Mouse (Mus musculus) ovary, postnatal 36 days (tissue): ENCODE data around the gene Scd2.
"Not testable (repeated sequence)": the region's sequence is repeated elsewhere in the genome, so short reads cannot be mapped to it uniquely, and the experiment has no call there.

Experiments used
- DNase-seq: peaks from one replicate; pipeline ENCODE4 v3.0.0; 2022; ENCODE audit warnings: low spot score, mixed read lengths

The Scd2 gene

DNA sequence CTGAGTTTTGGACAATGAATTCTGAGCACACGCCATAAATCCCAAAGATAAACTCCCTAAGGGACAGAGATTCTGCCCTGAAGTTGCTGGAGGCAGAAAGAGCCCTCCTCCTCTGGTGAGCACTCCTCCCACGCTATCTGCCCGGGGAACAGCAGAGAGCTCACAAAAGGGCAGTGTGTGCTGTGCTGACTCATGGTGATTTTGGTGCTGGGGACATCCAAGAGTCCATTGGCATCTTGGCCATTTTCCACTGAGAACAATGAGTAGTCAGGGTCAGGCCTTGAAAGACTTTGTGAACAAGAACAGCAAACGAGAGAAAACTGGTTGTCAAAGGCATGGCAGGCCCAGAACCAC lies 18.5 kb downstream of the Scd2 start:
- DNase-seq = no peak

- no peak for DNase-seq
Measured at GRCm38 (mm10) chr19:44313066-44313465, 19.6 kb downstream of the Scd2 start.

GRCm38 (mm10) chr19:44314327-44314759 lies 20.9 kb downstream of the Scd2 start:
- DNase-seq = peak; percentile 83

DNA sequence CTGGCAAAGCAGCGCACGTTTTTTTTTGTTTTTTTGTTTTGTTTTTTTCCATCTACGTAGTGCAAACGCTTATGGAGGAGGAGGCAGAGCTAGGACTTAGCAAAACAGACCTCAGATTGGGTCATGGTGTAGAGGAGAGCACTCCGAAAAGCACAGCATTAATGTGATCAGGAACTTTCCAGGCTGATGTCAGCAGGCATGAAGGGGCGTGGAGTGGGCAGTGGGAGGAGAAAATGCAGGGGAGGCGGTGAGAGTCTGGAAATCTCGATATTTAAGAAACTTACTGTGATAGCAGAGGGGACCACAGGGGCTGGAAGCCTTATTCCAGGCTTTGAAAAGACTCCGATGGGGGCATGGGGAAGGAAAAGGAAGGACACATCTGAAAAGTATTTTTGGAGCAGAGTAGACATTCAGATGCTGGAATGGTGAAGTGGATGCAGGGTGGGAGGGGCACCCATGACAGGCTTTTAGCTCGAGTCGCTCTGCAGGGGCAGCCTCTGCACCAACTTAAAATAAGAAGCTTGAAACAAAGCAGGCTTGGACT lies 21.5 kb downstream of the Scd2 start:
- DNase-seq = peak; percentile 62

GRCm38 (mm10) chr19:44316752-44317315 lies 23.4 kb downstream of the Scd2 start:
- DNase-seq = no peak

DNA sequence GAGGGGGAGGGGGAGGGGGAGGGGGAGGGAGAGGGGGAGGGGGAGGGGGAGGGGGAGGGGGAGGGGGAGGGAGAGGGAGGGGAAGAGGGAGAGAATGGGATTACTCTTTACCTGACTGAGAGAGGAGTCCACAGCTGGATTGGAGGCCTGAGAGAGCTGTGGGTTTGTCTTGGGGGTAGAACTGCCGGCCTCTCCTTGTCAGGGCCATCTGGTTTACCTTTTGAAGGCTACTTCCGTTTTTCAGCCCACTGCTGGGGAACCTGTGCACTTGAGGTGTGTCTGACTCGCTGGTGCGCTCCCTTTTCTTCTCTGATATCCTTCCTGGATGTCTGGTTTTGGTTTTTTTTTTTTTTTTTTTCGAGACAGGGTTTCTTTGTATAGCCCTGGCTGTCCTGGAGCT lies 23.9 kb downstream of the Scd2 start:
- no peak for DNase-seq

- no peak for DNase-seq
Measured at GRCm38 (mm10) chr19:44318545-44318944, 25.1 kb downstream of the Scd2 start.

GRCm38 (mm10) chr19:44320316-44320715 lies 26.8 kb downstream of the Scd2 start:
- no peak for DNase-seq

- no peak for DNase-seq
Measured at GRCm38 (mm10) chr19:44321201-44321600, 27.7 kb downstream of the Scd2 start.

DNA sequence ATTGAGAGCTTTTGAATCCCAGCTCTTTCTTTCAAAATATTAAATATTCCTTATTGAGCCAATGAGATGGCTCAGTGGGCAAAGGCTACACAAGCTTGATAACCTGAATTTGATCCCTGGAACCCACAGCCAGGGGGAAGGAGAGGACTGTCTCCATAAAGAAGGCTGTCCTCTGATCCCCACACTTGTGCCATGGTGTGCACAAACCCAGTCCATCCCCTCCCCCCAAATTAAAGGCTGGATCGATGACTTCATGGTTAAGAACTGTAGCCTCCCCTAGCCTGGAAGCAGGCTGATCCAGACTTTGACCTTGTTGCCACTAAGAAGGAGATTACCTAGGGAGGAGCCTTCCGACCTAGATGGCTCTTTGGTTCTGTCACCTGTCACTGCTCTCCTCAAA lies 28.2 kb downstream of the Scd2 start:
- DNase-seq = no peak

GRCm38 (mm10) chr19:44329566-44329965 lies 36.1 kb downstream of the Scd2 start:
- no peak for DNase-seq

DNA sequence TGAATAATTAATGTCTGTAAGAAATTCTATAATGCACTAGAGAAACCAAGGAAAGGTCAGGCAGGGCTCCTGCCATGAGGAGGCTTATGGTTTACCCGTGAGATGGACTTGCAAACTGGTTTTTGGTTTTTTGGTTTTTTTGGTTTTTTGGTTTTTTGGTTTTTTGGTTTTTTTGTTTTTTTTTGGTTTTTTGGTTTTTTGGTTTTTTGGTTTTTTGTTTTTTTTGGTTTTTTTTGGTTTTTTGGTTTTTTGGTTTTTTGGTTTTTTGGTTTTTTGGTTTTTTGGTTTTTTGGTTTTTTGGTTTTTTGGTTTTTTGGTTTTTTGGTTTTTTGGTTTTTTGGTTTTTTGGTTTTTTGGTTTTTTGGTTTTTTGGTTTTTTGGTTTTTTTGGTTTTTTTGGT lies 37.7 kb downstream of the Scd2 start:
- DNase-seq = not testable (repeated sequence)

DNA sequence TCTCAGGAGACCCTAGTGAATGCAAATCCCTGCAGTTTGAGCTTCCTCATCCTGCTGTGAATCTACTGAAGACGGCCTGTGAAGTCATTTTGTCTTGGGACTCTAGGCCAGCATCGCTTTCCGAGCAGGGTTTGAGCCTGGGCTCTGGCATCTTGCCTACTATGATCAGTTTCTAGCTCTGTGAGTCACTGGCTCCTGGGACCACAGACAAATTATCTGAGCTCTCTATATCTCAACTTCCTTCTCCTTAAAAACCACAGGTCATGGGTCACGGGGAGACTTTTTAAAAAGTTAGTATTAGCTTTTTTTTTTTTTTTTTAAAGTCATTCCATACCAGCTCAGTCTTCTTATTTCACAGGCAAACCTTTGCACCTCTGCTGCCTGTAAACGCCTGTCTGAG lies 38.4 kb downstream of the Scd2 start:
- DNase-seq = no peak

GRCm38 (mm10) chr19:44332326-44332725 lies 38.9 kb downstream of the Scd2 start:
- DNase-seq = no peak

DNA sequence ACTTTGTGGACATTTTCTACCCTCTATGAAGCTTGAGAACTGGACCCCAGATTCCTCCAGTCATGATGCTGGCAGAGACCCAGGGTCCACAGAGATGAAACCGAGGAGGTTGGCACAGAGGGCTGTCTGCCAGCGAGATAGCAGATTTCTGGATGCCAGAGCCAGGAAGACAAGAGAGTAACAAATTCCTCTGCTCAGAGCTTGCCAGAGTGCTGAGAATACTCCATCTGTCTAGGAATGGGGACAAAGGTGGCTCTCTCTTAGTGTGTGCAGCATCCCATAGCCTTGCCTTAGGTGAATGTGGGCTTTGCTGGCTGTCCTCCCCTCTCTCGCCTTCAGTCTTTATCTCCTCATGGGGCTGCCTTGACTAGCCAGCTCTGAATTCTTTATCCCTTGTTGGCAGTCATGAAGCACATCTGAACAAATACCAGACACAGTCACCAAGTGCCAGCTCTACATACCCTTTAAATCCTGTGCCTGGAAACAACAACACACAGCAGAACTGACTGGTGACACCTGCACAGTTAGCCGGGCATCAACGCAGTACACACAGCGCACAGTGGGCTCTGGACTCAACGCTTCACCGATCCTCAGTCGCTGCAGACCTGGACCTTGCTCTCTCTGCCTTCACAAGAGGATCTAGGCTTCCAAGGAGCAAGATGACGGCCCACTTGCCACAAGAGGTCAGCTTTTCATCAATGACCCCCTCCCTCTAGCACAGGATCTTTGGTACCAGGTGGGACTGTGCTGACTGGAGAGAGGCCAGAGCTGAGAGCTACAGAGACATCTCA lies 39.6 kb downstream of the Scd2 start, which contains the start of gene Scd4:
Gene Scd4, plus strand, starts transcription at position 260 of the 791 bp plus-strand sequence.
- DNase-seq = peak; percentile 31

DNA sequence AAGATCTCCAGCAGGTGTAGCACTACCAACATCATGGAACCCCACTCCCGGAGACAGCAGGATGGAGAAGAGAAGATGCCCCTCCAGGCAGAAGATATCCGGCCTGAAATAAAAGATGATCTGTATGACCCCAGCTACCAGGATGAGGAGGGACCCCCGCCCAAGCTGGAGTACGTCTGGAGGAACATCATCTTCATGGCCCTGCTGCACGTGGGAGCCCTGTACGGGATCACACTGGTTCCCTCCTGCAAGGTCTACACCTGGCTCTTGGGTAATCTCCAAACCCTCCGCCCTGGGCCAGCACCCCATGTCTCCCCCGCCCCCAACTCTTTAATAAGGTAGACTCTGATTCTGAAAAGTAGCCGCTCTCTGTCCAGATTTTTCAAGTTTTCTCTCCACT lies 40.5 kb downstream of the Scd2 start:
- no peak for DNase-seq

DNA sequence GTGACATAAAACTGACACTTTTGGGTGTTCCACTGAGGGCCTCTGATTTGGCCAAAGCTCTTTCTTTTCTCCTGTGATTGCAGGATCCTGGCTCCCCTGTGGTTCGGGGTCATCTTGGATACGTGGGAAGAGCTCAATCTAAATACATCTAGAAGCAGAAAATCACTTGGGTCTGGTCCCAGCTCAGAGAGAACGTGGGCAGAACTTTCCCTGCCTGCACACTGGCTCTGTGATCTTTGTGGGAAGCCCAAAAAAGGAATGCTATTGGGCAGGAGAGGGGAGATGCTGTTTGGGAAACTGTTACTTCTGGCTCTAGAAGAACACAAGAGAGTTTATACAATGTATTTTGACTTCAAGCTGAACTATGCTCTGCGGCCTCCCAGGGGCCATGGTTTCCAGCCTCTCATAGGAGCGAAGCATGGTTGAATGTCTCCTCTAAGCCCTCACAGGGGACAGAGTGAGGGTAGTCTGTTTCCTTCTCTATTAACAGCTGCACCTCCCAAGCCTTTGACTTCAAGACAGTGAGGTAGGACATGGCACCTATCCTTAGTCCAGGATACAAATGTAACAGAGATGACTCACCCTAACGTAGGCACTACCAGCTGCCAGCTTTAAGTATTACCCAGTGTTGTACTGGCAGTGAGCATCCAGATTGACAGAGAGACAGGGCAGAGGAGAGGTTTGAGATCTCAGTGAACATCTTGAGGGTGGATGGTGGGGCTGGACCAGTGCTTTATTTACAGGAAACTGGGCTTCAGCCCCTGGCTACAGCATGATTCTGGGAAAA lies 42.6 kb downstream of the Scd2 start:
- DNase-seq = no peak

DNA sequence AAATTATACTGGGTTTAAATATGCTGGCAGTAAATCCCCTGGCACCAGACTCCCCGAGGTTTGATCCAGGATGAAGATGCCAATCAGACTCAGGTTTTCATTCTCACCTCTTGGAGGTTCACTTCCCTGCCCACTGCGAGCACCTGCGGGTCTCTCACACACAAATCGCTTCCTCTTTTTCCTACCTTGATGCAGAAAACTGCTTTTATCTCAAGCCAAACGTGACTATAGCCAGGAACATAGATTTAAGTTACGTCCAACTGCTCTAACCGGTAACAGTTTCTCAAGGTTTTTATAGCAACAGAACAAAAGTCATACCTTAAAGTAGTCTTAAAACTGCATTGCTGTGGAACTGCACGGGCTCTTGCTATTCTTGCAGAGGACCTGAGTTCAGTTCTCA lies 56.2 kb downstream of the Scd2 start:
- DNase-seq = no peak

DNA sequence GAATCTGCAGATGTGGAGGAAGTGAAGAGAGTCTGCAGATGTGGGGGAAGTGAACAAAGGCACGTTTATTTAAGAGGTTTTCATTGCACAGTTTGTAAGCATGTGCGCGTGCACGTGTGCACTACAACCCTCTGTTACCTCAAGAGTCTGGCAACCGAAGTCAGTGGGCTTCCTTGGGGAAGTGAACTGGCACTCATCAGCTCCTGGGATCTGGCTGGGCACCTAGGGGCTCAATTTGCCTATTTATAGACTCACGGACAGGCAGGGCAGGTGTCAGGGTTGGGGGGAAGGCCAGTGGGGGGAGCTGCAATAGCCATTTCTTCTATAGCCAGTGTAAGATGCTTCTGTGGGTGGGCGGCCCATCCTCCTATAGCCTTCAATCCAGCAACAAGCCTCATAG lies 58.3 kb downstream of the Scd2 start:
- no peak for DNase-seq
